Mouse (Mus musculus) large intestine, adult 2 months (tissue): ENCODE results near the gene Pex10. TPM values are rescaled to one million over a fixed set of nuclear protein-coding genes. Genes with fewer than 3 reads are reported as not detected.

ENCODE experiments used
- DNase-seq: peaks from one replicate; pipeline ENCODE4 v3.0.0-alpha.2; 2012; ENCODE audit warnings: low read depth, low spot score
- WGBS: fragments of 180-500 bp; shearing (Covaris S2); methylation state at CpG from one replicate; pipeline ENCODE4 v1.1.7; 2018; 5-methylcytosine and 5-hydroxymethylcytosine counted together
- polyA plus RNA-seq: library from polyadenylated mRNA; depleted of rRNA; stranded (reverse); fragments of >200 nt; gene quantifications from 2 replicates; pipeline ENCODE4 v1.2.3, GENCODE M21; 2012; rRNA removed

Pex10 gene
- polyA plus RNA-seq, result 11.4 and 14.2 TPM in 2 replicates

DNA sequence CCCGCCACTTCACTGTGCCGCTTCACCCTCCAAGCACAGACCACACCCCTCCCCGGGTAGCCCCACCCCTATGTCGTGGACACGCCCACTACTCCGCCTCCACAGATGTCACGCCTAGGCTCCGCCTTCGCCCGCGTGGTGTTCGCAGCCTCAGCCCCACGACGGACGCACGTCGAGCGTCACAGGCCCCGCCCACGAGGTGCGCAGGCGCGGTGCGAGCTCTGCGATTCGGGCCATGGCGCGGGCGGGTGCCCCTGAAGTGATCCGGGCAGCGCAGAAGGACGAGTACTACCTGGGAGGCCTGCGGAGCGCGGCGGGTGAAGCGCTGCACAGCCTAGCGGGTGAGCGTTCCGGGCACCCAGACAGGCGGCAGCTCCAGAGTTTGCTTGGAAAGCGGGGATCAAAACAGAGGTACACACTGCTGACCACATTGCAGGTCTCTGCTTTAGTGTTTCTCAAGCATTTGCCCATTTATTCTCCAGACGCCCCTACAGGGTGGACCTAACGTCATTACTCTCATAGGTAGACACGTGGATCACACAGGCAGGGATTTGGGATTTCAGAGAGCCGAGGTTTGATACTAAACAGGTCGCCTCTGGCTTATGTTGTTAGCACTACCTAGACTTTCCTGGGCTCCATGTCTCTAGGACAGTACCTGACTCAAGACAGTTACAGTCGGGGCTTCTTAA is at the start of gene Pex10:
Gene Pex10, plus strand, starts transcription at position 183 of the 689 bp plus-strand sequence.
- DNase-seq, result peak; percentile 95
- WGBS, result 1% methylated on average over 48 of the region's 48 CpGs

- 79% methylated on average over 11 of the region's 11 CpGs for WGBS
- no peak for DNase-seq
Measured at GRCm38 (mm10) chr4:155017253-155017878, 49.5 kb upstream of the Pex10 start.

GRCm38 (mm10) chr4:155018066-155018465 is 48.8 kb upstream of the Pex10 start:
- 80% methylated on average over 8 of the region's 8 CpGs for WGBS
- no peak for DNase-seq

GRCm38 (mm10) chr4:155018601-155019335 is 48.0 kb upstream of the Pex10 start:
- WGBS, result 41% methylated on average over 15 of the region's 15 CpGs
- DNase-seq, result no peak

DNA sequence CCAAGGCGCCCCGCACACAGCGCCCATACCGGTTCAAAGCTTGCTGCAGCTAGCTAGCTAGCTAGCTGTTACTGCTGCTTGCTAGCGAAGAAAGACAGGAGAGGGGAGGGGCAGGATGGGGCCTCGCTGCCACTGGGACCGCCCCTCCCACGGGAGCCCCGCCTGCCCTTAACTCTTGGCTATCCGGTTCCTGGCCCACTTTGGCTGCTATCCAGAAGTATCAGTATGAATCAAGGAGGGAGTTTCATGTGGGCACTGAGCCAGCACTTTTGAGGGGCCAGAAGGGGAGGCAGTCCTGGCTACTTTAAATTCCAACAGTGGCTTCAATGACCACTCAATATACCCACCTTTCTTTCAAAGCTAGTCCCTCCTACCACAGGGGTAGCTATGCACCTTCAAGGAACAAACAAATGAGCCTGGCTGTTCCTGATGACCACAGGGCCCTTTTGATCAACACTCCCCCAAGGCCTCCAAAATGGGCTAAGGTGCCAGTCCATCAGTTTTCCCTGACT is 47.4 kb upstream of the Pex10 start:
- WGBS, result 3% methylated on average over 10 of the region's 10 CpGs

GRCm38 (mm10) chr4:155020141-155020540 is 46.7 kb upstream of the Pex10 start:
- WGBS, result 45% methylated on average over 1 of the region's 1 CpGs
- no peak for DNase-seq

More for the DNA sequence above, 47.4 kb upstream of the Pex10 start:
- DNase-seq, result no peak

DNA sequence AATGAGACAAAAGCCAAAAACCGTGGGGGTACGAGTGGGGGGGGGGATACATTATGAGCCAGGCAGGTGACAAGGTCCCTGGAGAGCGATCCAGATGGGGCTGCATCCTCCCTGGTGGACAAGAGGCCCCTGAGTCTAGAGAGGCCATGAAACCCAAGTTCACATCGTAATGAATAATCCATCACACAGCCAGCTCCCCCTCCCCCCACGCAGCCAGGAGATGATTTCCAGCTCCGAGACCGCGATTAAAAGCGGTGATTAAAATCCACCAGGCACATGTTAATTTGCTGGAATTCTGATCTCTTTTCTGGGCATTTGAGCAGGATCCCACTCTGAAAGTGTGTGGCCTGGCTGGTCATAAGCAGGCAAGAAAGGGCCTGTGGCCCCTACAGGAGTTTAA is 46.0 kb upstream of the Pex10 start:
- DNase-seq, result no peak
- 83% methylated on average over 9 of the region's 9 CpGs for WGBS

DNA sequence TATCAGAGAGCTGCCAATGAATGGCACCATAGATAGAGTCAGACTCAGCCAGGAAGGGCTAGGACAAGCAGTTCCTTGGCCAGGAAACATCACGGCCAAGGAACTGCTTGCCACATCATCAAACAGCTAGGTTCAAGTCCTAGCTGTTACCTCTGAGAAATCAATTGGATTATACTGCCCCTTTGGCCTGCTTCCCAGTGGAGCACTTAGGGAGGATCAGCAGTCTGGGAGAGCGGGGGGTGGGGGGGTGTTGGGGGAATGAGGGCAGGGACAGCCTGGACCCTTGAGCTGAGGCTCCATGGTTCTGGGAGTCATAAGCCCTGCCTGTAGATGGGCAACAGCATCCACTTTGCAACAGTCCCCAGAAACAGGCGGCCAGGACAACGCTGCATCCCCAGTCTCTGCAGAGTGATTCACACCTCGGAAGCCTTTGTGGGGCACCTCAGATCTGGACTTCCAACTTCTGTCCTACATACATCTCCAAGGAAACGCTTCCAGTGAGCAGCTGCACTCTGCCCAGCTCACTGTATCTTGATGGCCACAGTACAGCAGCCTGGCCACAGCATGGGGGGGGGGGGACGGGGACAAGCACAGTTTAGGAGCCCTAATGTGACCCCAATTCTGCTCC is 44.5 kb upstream of the Pex10 start:
- WGBS, result 71% methylated on average over 7 of the region's 7 CpGs
- DNase-seq, result no peak

DNA sequence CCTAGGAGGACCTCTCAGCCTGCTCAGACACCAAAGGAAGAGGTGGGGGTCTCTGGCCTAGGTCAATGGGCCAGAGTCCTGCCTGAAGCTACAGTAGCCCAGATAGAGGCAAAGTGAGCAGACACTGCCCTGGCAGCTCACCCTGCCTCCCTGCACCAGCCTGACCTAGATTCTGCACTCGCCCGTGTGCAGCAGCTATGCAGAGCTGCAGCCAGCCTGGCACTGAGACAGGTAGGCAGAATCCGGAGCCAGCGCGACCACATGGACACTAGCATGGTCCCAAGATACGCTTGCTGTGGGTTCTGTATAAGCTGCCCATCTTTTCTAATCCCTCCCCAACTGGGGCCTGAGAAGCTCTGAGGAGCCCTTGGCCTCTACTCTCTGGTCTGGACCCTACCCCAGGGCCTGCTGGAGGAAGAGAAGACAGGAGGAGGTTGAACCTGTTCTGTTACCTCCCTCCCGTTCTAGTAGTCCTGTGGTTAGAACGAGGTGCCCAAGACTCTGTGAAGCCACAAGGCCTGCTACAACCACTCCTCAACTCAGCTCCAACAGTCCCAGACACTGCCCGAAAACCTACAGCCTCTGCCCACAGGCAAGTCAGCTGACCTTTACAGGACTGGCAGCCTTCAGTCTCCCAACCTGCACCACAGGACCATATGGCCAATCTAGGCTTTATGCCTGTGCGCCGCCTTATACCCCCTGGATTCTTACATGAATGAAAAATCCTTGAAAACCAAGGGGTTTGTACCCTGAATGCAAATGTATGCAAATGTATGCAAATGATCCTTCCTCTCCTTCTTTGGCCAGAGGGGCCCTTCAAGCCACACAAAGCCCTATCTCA is 42.4 kb upstream of the Pex10 start:
- WGBS, result 83% methylated on average over 11 of the region's 11 CpGs
- no peak for DNase-seq

DNA sequence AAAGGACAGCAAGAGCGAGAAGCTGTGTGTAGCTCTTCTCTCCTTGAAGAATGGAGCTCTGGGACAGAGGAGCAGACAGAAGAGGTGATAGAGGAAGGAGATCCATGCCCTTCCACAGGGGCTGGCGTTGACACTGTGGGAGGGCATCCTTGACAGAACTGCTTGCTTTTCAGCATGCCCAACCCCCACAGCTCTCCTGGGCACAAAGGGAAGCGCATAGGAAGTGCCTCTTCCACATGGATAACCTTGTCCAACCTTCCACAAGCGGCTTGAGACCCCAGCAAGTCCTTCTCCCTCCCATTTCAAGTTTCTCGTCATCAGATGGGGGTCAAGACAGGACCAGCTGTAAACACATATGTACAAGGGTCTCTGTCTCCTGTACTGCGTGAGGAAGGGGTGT is 33.7 kb upstream of the Pex10 start:
- no peak for DNase-seq
- 63% methylated on average over 6 of the region's 6 CpGs for WGBS

GRCm38 (mm10) chr4:155034202-155034601 is 32.6 kb upstream of the Pex10 start:
- WGBS, result 76% methylated on average over 7 of the region's 7 CpGs

DNA sequence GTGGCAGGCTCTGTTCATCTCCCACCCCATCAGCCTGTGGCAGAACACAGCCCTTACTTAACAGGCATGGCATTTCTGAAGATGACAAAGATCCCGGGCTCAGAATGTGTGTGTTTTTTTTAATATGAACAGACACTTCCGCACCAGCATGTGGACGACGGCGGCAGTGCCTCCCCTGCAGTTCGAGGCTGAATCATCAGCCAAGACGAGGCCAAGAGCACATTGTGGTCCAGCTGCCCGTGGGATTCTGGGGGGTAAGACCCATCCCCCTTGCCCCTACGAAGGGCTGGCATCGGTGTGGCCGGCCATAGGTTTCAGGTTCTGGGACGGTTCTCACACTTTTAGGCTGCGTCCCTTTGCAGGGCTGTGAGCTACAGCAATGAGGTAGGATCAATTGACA is 32.0 kb upstream of the Pex10 start:
- DNase-seq, result no peak
- WGBS, result 73% methylated on average over 13 of the region's 13 CpGs

More at GRCm38 (mm10) chr4:155034202-155034601, 32.6 kb upstream of the Pex10 start:
- DNase-seq, result no peak

- 72% methylated on average over 9 of the region's 9 CpGs for WGBS
- DNase-seq, result no peak
Measured at GRCm38 (mm10) chr4:155040197-155040596, 26.6 kb upstream of the Pex10 start.

DNA sequence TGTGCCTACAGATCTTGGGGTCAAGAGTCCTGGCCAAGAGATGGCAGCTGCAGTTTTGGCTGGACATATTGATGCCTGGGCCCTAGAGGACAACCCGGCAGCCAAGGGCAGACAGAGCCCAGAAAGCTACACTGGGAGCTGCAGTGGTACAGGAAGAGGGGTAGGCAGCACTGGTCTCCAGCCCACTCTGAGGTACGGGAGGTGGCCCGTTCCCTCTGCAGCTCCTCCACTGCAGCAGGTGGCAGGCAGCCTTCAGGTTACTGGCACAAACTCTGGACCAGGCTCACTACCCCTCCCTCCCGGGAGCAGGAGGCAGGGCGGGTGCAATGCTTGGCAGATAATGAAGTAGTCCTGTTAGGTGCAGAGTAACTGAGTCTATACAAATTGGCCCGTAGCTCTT is 26.1 kb upstream of the Pex10 start:
- 68% methylated on average over 6 of the region's 6 CpGs for WGBS
- DNase-seq, result no peak

- WGBS, result 47% methylated on average over 65 of the region's 65 CpGs
- no peak for DNase-seq
Measured at GRCm38 (mm10) chr4:155042606-155043288, 24.1 kb upstream of the Pex10 start.

GRCm38 (mm10) chr4:155043289-155043625 is 23.6 kb upstream of the Pex10 start:
- WGBS, result 46% methylated on average over 25 of the region's 25 CpGs
- no peak for DNase-seq

GRCm38 (mm10) chr4:155046636-155047035 is 20.2 kb upstream of the Pex10 start:
- no peak for DNase-seq
- WGBS, result 90% methylated on average over 14 of the region's 14 CpGs

DNA sequence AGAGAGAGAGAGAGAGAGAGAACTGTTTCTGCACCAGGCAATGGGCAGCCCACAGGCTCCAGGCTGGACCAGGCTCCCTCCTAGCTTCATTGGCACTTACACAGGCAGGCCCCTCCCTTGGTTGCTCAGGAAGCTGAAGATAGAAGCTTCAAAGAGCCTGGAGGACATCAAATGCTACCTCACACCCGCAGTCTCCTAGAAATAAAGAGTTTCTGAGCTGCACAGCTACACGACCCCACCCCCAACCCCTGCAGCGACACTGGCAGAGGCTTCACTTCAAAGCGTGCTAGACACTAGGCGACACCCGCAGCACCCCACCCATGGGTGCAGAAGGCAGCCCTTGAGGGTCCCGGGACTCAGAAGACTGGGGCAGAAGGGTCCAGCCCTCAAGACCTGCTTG is 16.7 kb upstream of the Pex10 start:
- DNase-seq, result no peak
- 81% methylated on average over 7 of the region's 7 CpGs for WGBS

DNA sequence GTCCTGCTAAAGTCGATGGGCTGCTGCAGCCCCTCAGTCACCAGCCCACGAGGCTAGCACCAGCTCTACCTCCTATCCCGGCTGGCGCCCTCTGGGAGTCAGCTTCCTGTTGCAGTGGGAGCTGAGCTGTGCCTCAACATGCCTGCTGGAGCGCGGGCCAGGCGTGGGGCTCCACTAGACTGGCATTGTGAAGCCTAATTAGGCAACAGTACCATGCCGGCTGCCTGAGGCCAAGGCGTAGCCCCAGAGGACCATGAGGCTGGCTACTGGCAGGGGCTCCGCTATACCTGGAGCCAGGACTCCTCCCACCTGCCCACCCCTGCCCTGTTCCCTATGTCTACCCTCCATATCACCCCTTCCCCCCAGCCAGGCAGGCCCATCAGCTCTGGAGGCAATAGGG is 10.1 kb upstream of the Pex10 start, which contains the start of gene Plch2:
Gene Plch2, minus strand, starts transcription at position 61 of the 400 bp plus-strand sequence.
- 80% methylated on average over 10 of the region's 10 CpGs for WGBS
- no peak for DNase-seq
